Mouse (Mus musculus): ENCODE measurements at regions not wholly inside any gene's neighbourhood (a gene's known extent, or its start where the extent isn't known, plus 50 kb on each side); places are given as distances from the start of the nearest gene placed in this dataset.

DNA sequence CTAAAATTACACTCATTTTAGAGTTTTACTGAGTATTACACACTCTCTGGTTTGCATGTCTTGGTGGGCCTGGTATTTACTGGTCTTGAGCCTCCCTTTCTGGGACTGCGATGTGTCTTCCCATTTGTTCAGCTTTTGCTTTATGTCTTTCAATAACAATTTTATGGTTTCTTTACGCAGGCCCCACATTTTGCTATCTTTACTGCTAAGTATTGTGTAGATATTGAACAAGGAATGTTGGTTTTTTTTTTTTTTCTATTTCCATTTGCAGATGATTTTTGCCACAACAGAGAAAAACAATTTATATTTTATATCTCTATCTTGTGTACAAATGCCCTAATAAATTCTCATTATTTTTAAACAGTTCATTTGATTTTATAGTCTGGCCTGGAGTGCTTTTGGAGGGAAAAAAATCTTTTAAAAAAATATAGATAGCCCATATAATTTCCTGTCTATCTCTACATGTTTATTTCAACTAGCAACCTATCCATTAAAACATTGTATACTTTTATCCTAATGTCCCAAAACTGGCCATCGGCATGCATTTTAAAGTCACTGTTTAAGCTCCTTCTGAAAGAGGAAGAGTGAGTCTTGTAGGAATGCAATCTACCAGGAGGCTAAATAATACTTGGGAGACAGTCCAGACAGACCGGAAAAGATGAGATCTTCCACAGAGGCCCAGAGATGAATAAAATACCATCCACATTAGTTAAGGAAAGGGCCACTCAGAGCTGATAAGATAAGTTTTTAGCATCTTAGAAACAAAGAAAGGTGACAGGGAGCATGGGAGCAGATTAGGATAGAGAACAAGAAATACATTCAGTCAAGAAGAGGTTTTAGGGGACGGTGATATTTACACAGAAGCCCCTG, 149.1 kb downstream of the Rchy1 start:
- no peaks in the 10 kb centered on the region for H3K36me3 ChIP-seq (ENCODE audit: control insufficient read depth, insufficient read depth, low read length)
- no peak overlapping the region for H3K27ac ChIP-seq (replicated peaks; ENCODE audit: insufficient read depth, low read depth, low read length)
- H3K9ac ChIP-seq (ENCODE audit: low read depth, low read length) = no peak overlapping the region
- no peaks in the 10 kb centered on the region for H3K79me2 ChIP-seq (ENCODE audit: control insufficient read depth, insufficient read depth, low read length)
- no peak overlapping the region for H3K4me3 ChIP-seq (ENCODE audit: insufficient read depth, low read depth, low read length)
- 84% methylated on average over 5 of the region's 5 CpGs for WGBS
- H3K4me1 ChIP-seq (ENCODE audit: control insufficient read depth, insufficient read depth, low read length) = no peaks in the 10 kb centered on the region
- no peaks in the 10 kb centered on the region for H3K27me3 ChIP-seq (ENCODE audit: control insufficient read depth, insufficient read depth, low read length)
- no peak for DNase-seq (ENCODE audit: extremely low read depth, low read depth, low spot score)
- TF ChIP-seq CTCF (IDR thresholded peaks at IDR 0.05; ENCODE audit: low read depth, low read length) = no peak
- TF ChIP-seq POLR2A (IDR thresholded peaks at IDR 0.05; ENCODE audit: extremely low read depth, insufficient read depth, low read length) = no peak

DNA sequence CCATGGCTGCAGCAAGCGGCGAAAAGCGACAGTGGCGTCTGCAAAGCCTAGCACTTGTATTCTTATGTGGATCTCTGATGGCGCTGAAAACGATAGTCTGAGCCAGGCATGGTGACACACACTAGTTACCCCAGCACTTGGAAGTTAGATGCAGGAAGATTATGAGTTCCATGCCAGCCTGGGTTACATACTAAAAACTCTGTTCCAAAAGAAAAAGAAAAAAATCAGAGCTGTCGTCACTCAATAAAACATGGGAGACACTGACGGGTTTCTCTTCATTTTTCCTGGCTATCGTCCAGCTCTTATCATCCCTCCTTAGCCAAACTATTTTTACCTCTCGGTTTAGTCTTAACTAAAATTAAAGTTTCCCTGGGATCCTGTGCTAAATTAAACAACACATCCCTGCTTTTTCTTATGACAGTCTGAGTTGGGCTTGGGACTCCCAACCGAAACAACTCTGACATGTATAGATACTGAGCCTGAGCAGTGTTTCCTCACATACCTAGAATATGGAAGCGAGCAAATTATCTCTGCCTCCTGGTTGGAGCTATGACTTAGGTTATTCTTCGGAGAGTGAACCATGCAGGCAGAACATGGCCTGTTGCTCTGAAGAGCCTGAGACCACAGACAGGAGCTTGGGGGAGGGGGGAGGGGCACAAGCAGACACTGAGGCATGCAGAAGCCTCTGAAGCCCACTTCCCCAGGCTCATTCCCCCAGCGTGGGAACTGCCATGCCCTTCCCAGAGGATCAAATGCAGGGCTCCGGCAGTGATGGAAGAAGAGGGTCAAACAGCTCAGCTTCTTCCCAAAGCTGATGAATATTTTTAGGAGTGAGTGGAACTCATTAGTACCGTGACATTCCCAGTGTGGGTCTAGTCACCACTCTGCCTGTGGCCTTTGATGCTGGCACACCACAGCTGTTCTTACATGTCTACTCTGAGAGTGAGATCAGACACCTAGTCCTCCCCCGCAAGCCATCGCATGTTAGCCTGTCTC, 155.5 kb downstream of the Rchy1 start:
- no peak overlapping the region for H3K9ac ChIP-seq (ENCODE audit: low read depth, low read length)

DNA sequence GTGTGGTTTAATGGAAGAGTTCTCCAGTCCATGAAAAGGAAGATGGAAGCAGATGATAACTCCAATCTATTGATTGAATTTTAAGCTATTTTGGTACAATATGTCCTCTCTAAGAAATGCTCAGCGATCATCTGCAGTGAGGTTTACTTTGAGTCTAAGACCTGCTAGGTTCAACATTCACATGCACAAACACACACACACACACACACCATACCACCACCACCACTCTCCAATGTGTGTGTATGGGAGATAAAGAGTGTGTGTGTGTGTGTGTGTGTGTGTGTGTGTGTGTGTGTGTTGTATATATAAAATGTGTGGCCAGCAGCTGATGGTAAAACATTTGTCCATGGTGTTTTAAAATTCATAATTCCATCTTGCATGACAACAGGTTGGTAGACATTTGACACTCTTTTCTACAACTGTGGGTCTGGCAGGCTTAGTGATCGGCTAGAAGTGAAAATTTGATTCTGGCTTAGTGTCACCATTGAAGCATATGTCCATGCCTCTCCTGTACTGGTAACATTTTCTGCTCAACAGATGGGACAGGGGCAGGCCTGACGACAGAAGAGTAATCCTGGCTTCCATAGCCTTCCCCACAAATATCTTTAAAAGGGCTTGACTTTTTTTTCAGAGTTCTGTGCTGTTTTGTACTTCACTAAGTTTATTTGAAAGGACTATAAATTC, 161.4 kb downstream of the Rchy1 start:
- no peaks in the 10 kb centered on the region for H3K36me3 ChIP-seq (ENCODE audit: control insufficient read depth, insufficient read depth, low read length)
- no peak overlapping the region for H3K27ac ChIP-seq (replicated peaks; ENCODE audit: insufficient read depth, low read depth, low read length)
- H3K4me3 ChIP-seq (ENCODE audit: insufficient read depth, low read depth, low read length) = no peak overlapping the region
- DNase-seq (ENCODE audit: extremely low read depth, low read depth, low spot score) = no peak
- no peaks in the 10 kb centered on the region for H3K79me2 ChIP-seq (ENCODE audit: control insufficient read depth, insufficient read depth, low read length)
- H3K27me3 ChIP-seq (ENCODE audit: control insufficient read depth, insufficient read depth, low read length) = no peaks in the 10 kb centered on the region
- WGBS = 93% methylated on average over 3 of the region's 3 CpGs
- no peaks in the 10 kb centered on the region for H3K4me1 ChIP-seq (ENCODE audit: control insufficient read depth, insufficient read depth, low read length)
- no peak for TF ChIP-seq POLR2A (IDR thresholded peaks at IDR 0.05; ENCODE audit: extremely low read depth, insufficient read depth, low read length)
- TF ChIP-seq CTCF (IDR thresholded peaks at IDR 0.05; ENCODE audit: low read depth, low read length) = no peak
- H3K9ac ChIP-seq (ENCODE audit: low read depth, low read length) = no peak overlapping the region

More for the DNA sequence above, 155.5 kb downstream of the Rchy1 start:
- 82% methylated on average over 18 of the region's 18 CpGs for WGBS
- Histone ChIP-seq H3K27ac (replicated peaks; ENCODE audit: insufficient read depth, low read depth, low read length) (no peak overlapping the region), H3K4me1 (ENCODE audit: control insufficient read depth, insufficient read depth, low read length) (no peaks in the 10 kb centered on the region), H3K27me3 (ENCODE audit: control insufficient read depth, insufficient read depth, low read length) (no peaks in the 10 kb centered on the region), H3K36me3 (ENCODE audit: control insufficient read depth, insufficient read depth, low read length) (no peaks in the 10 kb centered on the region), H3K79me2 (ENCODE audit: control insufficient read depth, insufficient read depth, low read length) (no peaks in the 10 kb centered on the region), H3K4me3 (ENCODE audit: insufficient read depth, low read depth, low read length) (no peak overlapping the region)
- TF ChIP-seq CTCF (IDR thresholded peaks at IDR 0.05; ENCODE audit: low read depth, low read length) = no peak
- TF ChIP-seq POLR2A (IDR thresholded peaks at IDR 0.05; ENCODE audit: extremely low read depth, insufficient read depth, low read length) = no peak
- no peak for DNase-seq (ENCODE audit: extremely low read depth, low read depth, low spot score)

DNA sequence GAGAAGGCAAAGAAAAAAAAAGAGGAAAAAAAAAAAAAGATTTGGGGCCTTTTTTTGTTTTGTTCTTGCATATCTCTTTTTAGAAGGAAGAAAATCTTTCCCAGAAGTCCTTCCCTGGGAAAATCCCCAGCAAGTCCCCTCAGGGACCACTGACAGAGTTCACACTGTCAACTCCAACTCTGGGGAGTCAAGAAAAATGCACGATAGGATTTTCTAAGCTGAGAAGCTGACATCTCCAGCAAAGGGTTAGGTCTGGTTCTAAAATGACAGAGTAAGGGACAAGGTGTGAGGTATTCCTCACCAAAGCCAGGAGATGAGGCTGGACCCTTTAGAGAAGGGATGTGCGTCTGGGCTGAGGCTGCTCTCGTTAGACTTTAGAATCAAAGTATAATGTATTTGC, 165.5 kb downstream of the Rchy1 start:
- WGBS = 88% methylated on average over 3 of the region's 3 CpGs
- H3K9ac ChIP-seq (ENCODE audit: low read depth, low read length) = no peak overlapping the region
- H3K79me2 ChIP-seq (ENCODE audit: control insufficient read depth, insufficient read depth, low read length) = no peaks in the 10 kb centered on the region
- H3K4me1 ChIP-seq (ENCODE audit: control insufficient read depth, insufficient read depth, low read length) = no peaks in the 10 kb centered on the region
- TF ChIP-seq POLR2A (IDR thresholded peaks at IDR 0.05; ENCODE audit: extremely low read depth, insufficient read depth, low read length) (no peak), CTCF (IDR thresholded peaks at IDR 0.05; ENCODE audit: low read depth, low read length) (no peak)
- H3K27ac ChIP-seq (replicated peaks; ENCODE audit: insufficient read depth, low read depth, low read length) = no peak overlapping the region
- no peak overlapping the region for H3K4me3 ChIP-seq (ENCODE audit: insufficient read depth, low read depth, low read length)
- H3K36me3 ChIP-seq (ENCODE audit: control insufficient read depth, insufficient read depth, low read length) = no peaks in the 10 kb centered on the region
- H3K27me3 ChIP-seq (ENCODE audit: control insufficient read depth, insufficient read depth, low read length) = no peaks in the 10 kb centered on the region
- DNase-seq (ENCODE audit: extremely low read depth, low read depth, low spot score) = no peak

DNA sequence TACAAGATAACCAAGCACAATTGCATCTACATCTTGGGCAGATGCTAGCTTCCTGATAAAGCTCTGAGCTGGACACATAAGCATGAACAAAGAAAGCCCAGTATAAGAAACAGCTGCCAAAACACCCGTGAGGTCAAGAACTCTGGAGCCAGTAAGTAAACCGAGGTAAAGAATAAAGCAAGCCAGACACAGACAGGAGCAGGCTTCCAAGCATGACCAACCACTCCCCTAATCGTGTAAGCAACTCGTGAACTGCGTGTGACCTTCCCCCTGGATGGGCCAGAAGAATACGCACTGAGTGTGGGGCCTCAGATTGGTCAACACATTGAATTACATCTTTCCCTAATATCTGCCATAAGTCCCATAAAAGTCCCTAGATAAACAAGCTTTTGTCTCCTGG, 170.1 kb downstream of the Rchy1 start:
- Histone ChIP-seq H3K4me1 (ENCODE audit: control insufficient read depth, insufficient read depth, low read length) (no peaks in the 10 kb centered on the region), H3K27ac (replicated peaks; ENCODE audit: insufficient read depth, low read depth, low read length) (no peak overlapping the region), H3K79me2 (ENCODE audit: control insufficient read depth, insufficient read depth, low read length) (no peaks in the 10 kb centered on the region), H3K4me3 (ENCODE audit: insufficient read depth, low read depth, low read length) (no peak overlapping the region), H3K27me3 (ENCODE audit: control insufficient read depth, insufficient read depth, low read length) (no peaks in the 10 kb centered on the region), H3K9ac (ENCODE audit: low read depth, low read length) (no peak overlapping the region), H3K36me3 (ENCODE audit: control insufficient read depth, insufficient read depth, low read length) (no peaks in the 10 kb centered on the region)
- TF ChIP-seq CTCF (IDR thresholded peaks at IDR 0.05; ENCODE audit: low read depth, low read length) (no peak), POLR2A (IDR thresholded peaks at IDR 0.05; ENCODE audit: extremely low read depth, insufficient read depth, low read length) (no peak)
- 83% methylated on average over 6 of the region's 6 CpGs for WGBS
- no peak for DNase-seq (ENCODE audit: extremely low read depth, low read depth, low spot score)

Data from liver, adult 2 months (tissue).